Mouse (Mus musculus) liver, embryonic 13.5 days (tissue): Measurements from ENCODE around the gene Klhl4. TPM values are rescaled to one million over a fixed set of nuclear protein-coding genes. Genes with fewer than 3 reads are reported as not detected.
A peak's percentile ranks its signal among the peaks of the same experiment; 100 is the strongest.

Experiments
- ATAC-seq: fragments of 200-750 bp; cut with Nextera tagmentation; 2 replicates; pipeline ENCODE4 v1.8.0; 2017; ENCODE audit warnings: low read depth, mild to moderate bottlenecking, moderate number of reproducible peaks, moderate library complexity
- DNase-seq: peaks from one replicate; pipeline ENCODE4 v3.0.0; 2022
- H3K27ac ChIP-seq: fragments of 300-500 bp; sonication (generic); 2 replicates; pipeline ENCODE4 v1.5.1; 2015; ENCODE audit warnings: moderate library complexity, mild to moderate bottlenecking, inconsistent platforms
- H3K27me3 ChIP-seq: fragments of 300-500 bp; sonication (generic); 2 replicates; pipeline ENCODE4 v1.6.1; 2015; ENCODE audit warnings: mild to moderate bottlenecking, inconsistent platforms
- H3K36me3 ChIP-seq: fragments of 300-500 bp; sonication (generic); 2 replicates; pipeline ENCODE4 v1.6.1; 2015; ENCODE audit warnings: mild to moderate bottlenecking, inconsistent platforms
- H3K4me1 ChIP-seq: fragments of 300-500 bp; sonication (generic); replicated peaks from 2 replicates; pipeline ENCODE4 v1.6.1; 2015; ENCODE audit warnings: inconsistent platforms
- H3K4me2 ChIP-seq: fragments of 300-500 bp; sonication (generic); 2 replicates; pipeline ENCODE4 v1.6.1; 2015; ENCODE audit warnings: inconsistent platforms, mild to moderate bottlenecking, moderate library complexity
- H3K4me3 ChIP-seq: fragments of 300-500 bp; sonication (generic); replicated peaks from 2 replicates; pipeline ENCODE4 v1.5.1; 2015; ENCODE audit warnings: mild to moderate bottlenecking, inconsistent platforms
- H3K9ac ChIP-seq: fragments of 300-500 bp; sonication (generic); 2 replicates; pipeline ENCODE4 v1.6.1; 2015; ENCODE audit warnings: mild to moderate bottlenecking, inconsistent platforms
- H3K9me3 ChIP-seq: fragments of 300-500 bp; sonication (generic); replicated peaks from 2 replicates; pipeline ENCODE4 v1.6.1; 2016; ENCODE audit warnings: inconsistent platforms
- WGBS: fragments of 180-500 bp; shearing (Covaris S2); methylation state at CpG from one replicate; pipeline ENCODE4 v1.1.7; 2015; ENCODE audit not compliant: insufficient replicate concordance; 5-methylcytosine and 5-hydroxymethylcytosine counted together
- polyA plus RNA-seq: library from polyadenylated mRNA; unstranded; fragments of >200 nt; fragmentation: Nextera tagmentation; extraction: Ambion mirVana; gene quantifications from 2 replicates; pipeline ENCODE4 v1.2.1, GENCODE M21; 2015

Gene Klhl4
- 1.6 and 2.5 TPM in 2 replicates for polyA plus RNA-seq

DNA sequence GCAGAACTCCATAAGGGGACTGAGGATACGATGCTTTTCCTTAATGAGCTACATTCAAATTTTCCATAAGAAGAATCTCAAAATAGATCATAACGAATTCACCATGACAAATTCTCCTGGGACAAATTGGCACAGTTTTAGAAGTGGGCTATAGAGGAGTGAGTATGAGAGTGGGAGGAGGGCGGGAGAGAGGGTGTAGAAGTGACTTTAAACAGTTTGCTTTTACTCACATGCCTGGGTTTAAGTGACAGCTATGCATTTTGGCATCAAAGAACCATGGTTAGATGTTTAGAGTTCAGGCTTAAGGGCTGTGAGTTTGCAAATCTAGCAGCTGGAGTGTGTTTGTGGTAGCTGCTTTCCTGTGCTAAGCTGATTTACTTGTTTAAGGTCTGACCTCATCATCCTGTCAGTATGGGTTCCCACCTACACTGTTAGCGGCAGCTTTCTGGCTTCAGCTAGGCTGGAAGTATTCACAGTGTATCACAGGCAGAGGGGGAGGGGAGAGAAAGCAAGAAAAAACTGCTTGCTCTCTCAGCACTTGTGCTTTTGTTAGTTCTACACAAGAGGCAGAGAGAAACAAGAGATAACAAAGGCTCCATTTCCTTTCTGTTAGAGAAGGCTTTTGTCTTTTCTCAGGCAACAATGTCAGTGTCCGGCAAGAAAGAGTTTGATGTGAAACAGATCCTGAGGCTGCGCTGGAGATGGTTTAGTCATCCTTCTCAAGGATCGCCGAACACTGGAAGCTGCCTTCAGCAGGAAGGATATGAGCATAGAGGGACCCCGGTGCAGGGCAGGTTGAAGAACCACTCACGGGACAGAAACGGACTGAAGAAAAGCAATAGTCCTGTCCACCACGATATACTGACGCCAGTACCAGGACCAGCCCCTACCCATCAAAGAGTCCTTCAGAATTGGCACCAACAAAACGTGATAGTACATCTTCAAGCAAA is at the start of gene Klhl4:
Gene Klhl4, plus strand, starts transcription at position 552 of the 950 bp plus-strand sequence.
- Histone ChIP-seq H3K4me3 (no peak within 1 kb of the TSS), H3K9me3 (no peaks in the 10 kb centered on the region), H3K36me3 (no peaks in the 10 kb centered on the region), H3K27ac (no peak within 1 kb of the TSS), H3K9ac (no peak within 1 kb of the TSS), H3K4me2 (0 out of 2 replicates have a peak within 1 kb of the TSS, but pooled peaks have one; percentile 2), H3K27me3 (no peaks in the 10 kb centered on the region), H3K4me1 (no peaks in the 10 kb centered on the region)
- ATAC-seq: no peak
- no peak for DNase-seq
- 32% methylated on average over 14 of the region's 14 CpGs for WGBS

DNA sequence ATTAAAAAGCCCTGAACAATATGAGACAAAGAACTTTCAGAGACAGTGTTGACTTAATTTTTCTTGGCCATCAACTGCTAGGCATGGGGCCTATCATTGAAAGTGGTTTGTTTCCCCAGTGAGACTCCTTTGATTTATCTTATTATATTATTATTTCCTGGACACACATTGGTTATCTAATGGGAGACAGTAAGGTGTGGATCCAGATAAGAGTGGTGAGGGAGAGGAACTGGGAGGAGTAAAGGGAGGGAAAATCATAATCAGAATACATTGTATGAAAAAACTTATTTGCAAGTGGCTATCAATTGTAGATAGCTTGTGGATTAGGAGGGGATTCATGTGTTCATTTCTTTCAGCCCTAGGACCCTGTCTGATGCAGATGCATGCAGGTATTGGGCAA is 10.0 kb downstream of the Klhl4 start:
- no peaks in the 10 kb centered on the region for H3K36me3 ChIP-seq
- no peak for ATAC-seq

DNA sequence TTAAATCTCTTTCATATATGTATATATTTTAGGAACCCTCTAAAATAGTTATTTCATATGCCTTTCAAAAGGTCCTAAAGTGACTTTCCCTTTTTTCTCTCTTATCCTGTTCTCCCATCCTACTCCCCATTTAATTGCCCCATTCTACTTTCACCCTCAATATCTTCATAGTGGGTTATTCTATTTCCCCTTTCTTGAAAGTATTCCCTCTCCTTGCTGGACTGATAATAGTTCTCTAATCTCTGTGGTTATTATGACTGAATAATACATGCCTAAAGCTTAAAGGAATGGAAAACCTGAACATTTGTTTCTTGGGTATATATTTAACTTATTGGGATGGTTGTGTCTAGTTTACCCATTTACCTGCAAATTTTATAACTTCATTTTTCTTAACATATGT is 12.6 kb downstream of the Klhl4 start:
- Histone ChIP-seq H3K36me3 (no peaks in the 10 kb centered on the region), H3K9ac (no peak overlapping the region), H3K27ac (no peak overlapping the region), H3K9me3 (no peaks in the 10 kb centered on the region), H3K27me3 (no peaks in the 10 kb centered on the region), H3K4me3 (no peak overlapping the region), H3K4me2 (no peak overlapping the region), H3K4me1 (no peaks in the 10 kb centered on the region)
- DNase-seq (no peak), ATAC-seq (no peak)

More for the DNA sequence above, 10.0 kb downstream of the Klhl4 start:
- Histone ChIP-seq H3K9ac (no peak overlapping the region), H3K4me1 (no peaks in the 10 kb centered on the region), H3K4me3 (no peak overlapping the region), H3K27me3 (no peaks in the 10 kb centered on the region), H3K4me2 (no peak overlapping the region), H3K9me3 (no peaks in the 10 kb centered on the region), H3K27ac (no peak overlapping the region)
- DNase-seq: no peak

DNA sequence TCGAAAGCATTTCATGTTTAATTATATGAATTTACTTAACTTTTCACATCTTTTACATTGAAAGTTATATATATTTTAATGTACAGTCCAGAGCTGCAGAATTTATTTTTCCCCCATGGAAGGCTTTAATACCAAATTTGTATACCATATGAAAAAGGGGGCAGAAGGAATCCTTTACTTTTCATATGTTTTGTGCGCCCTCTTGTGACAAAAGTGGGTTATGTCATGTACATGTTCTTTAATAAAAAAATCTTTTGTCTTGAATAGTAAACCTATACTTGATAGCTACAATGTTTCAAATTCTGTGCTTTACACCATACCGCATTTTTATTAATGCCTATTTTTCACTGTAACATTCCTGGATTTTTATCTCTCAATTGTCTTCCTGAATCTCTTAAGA is 84.0 kb downstream of the Klhl4 start:
- H3K9me3 ChIP-seq: no peaks in the 10 kb centered on the region
- H3K4me2 ChIP-seq: no peak overlapping the region
- WGBS: 31% methylated on average over 3 of the region's 3 CpGs
- no peaks in the 10 kb centered on the region for H3K4me1 ChIP-seq
- DNase-seq (no peak), ATAC-seq (no peak)
- H3K4me3 ChIP-seq: no peak overlapping the region
- H3K27me3 ChIP-seq: no peaks in the 10 kb centered on the region
- no peak overlapping the region for H3K27ac ChIP-seq
- H3K36me3 ChIP-seq: no peaks in the 10 kb centered on the region
- no peak overlapping the region for H3K9ac ChIP-seq

DNA sequence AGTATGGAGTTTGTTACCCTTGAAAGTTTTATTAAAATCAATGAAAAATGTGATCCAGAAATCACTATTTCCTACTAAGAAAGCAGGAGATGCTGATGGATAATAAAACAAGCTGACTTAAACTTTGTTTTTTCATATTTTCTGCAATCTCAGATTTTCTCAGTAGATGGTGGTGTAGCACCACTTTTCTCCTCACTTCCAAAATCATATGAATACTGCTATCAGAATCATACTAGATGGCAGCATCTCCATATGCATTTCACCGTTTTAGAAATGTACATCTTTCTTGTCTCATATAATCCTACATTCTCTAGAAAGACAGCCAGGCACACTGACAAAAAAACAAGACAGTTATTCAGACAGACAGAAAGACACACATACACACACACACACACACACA is 108.2 kb downstream of the Klhl4 start:
- no peaks in the 10 kb centered on the region for H3K36me3 ChIP-seq
- 48% methylated on average over 1 of the region's 1 CpGs for WGBS
- ATAC-seq: no peak
- H3K9me3 ChIP-seq: no peaks in the 10 kb centered on the region
- H3K4me3 ChIP-seq: no peak overlapping the region
- H3K4me2 ChIP-seq: no peak overlapping the region
- H3K9ac ChIP-seq: no peak overlapping the region
- DNase-seq: no peak
- H3K27me3 ChIP-seq: no peaks in the 10 kb centered on the region
- no peaks in the 10 kb centered on the region for H3K4me1 ChIP-seq
- no peak overlapping the region for H3K27ac ChIP-seq
